Mouse (Mus musculus): ENCODE results near the gene Tmem265. TPM values are rescaled to one million over a fixed set of nuclear protein-coding genes. Genes with fewer than 3 reads are reported as not detected.
A peak's percentile ranks its signal among the peaks of the same experiment; 100 is the strongest.

The Tmem265 gene
- polyA plus RNA-seq, 1 experiment from 2014 or later: 6.2 TPM

DNA sequence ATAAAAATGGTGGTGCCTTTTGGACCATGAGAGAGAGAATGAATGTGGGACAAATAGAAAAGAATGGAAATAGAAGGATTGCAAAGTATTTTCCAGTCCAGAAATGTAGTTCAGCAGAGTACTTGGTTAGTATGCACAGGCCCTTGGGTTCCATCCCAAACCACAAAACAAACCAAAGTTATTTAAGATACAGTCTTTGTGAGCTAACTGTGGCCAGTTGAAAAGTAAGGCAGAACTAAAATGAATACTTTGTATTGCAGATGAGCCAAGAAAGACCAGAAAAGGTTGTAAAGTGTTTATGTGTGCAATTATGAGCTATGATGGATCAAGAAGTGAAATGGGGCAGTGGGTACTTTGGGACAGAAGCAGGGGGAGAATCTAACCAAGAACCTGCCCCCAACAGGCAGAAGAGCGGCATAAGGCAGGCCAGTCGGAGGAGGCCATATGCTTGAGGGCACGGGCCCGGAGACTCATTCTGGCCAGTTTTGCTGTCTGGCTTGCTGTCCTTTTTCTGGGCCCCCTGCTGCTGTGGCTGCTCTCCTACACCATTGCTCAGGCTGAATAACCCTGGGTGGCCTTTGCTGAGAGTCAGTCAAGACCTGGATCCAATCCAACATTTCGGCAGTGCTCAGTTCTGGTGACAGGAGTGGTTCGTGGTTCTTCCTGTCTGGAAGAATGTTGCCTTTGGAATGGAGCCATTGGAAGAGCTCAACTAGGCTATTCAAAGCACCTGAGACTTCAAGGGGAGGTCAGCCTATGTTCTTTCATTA lies 3.4 kb downstream of the Tmem265 start:
- Histone ChIP-seq H3K4me3 (no peak overlapping the region), H3K27me3 (ENCODE audit: poor library complexity, severe bottlenecking) (no peaks in the 10 kb centered on the region), H3K4me1 (no peaks in the 10 kb centered on the region), H3K27ac (no peak overlapping the region), H3K36me3 (replicated peaks) (peaks cover 88% of the 10 kb centered on the region), H3K9me3 (no peaks in the 10 kb centered on the region)
- DNase-seq (ENCODE audit: extremely low spot score, low spot score): no peak
- WGBS: 90% methylated on average over 6 of the region's 6 CpGs

DNA sequence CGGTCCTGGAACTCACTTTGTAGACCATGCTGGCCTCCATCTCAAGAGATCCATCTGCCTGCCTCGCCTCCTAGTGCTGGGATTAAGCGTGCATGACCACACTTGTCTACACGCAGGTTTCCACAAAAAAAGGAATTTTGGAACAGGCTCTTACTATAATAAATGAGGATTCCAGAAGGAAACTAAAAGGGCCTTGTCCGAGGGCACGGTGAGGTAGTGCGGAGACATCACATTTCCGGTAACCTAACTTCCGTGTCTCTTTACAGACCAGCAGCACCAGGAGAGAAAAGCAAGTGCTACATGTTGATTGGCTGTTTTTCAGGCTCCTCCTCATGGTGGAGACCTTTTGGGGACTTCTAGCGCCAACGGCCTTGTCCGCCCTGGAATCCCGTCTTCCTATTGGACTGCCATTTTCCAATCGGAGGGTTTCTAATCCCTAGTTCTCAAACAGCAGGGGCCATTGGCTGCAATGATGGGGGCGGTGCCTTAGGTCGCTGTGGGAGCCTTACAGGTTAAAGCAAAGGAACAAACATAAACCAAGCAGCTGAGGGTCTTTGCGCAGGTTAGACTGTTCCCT lies 11.8 kb downstream of the Tmem265 start, which contains the start of gene Phkg2:
Gene Phkg2, plus strand, starts transcription at position 446 of the 577 bp plus-strand sequence.
- Histone ChIP-seq H3K36me3 (replicated peaks) (peaks cover 37% of the 10 kb centered on the region), H3K4me1 (peaks cover 27% of the 10 kb centered on the region), H3K27me3 (ENCODE audit: poor library complexity, severe bottlenecking) (no peaks in the 10 kb centered on the region), H3K9me3 (no peaks in the 10 kb centered on the region), H3K27ac (peak within 1 kb of the TSS; percentile 92), H3K4me3 (peak within 1 kb of the TSS; percentile 93)
- peak; percentile 90 for DNase-seq (ENCODE audit: extremely low spot score, low spot score)
- WGBS: under 1% methylated on average over 17 of the region's 17 CpGs

DNA sequence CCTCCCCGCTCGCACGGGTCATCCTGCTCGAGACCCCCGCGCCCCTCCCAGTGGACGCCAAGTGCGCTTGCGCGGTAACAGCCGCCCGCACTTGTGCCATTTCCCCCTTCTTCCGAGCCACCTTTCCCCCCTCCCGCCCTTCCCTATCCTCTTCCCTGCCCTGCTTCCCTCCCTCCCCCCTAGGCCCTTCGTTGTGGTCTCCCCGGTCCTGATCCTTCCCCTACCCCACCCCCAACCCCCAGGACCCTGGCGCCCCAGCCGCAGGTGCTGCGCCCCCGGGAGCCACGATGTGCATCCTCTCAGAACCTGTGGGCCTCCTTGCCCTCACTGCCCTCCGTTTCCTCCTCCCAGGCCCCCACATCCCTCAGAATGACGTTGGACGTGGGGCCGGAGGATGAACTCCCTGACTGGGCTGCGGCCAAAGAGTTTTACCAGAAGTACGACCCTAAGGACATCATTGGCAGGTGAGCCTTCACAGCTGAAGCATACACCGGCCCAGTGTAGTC lies 12.4 kb downstream of the Tmem265 start:
- Histone ChIP-seq H3K4me3 (peak overlapping the region; percentile 93), H3K36me3 (replicated peaks) (peaks cover 39% of the 10 kb centered on the region), H3K27ac (peak overlapping the region; percentile 92), H3K4me1 (peaks cover 27% of the 10 kb centered on the region), H3K9me3 (no peaks in the 10 kb centered on the region), H3K27me3 (ENCODE audit: poor library complexity, severe bottlenecking) (no peaks in the 10 kb centered on the region)
- DNase-seq (ENCODE audit: extremely low spot score, low spot score): no peak
- 3% methylated on average over 25 of the region's 28 CpGs for WGBS

DNA sequence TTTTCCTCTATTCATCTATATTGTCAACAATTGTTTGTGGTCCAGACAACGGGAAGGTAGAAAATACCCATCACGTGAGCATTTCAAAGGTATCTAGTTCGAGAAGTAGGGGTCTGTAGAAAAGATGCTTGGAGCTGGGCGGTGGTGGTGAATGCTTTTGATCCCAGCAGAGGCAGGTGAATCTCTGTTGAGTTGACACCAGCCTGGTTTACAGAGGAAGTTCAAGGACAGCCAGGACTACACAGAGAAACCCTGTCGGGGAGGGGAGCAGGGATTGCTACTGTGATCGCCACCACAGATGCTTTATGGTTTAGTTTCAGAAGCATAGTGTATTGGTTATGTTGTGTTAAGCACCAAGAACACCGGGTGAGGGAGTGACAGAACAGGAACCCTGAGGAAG lies 12.9 kb downstream of the Tmem265 start:
- Histone ChIP-seq H3K4me1 (peaks cover 27% of the 10 kb centered on the region), H3K9me3 (no peaks in the 10 kb centered on the region), H3K27me3 (ENCODE audit: poor library complexity, severe bottlenecking) (no peaks in the 10 kb centered on the region), H3K36me3 (replicated peaks) (peaks cover 38% of the 10 kb centered on the region), H3K4me3 (peak overlapping the region; percentile 93), H3K27ac (peak overlapping the region; percentile 92)
- 30% methylated on average over 7 of the region's 7 CpGs for WGBS
- DNase-seq (ENCODE audit: extremely low spot score, low spot score): no peak

DNA sequence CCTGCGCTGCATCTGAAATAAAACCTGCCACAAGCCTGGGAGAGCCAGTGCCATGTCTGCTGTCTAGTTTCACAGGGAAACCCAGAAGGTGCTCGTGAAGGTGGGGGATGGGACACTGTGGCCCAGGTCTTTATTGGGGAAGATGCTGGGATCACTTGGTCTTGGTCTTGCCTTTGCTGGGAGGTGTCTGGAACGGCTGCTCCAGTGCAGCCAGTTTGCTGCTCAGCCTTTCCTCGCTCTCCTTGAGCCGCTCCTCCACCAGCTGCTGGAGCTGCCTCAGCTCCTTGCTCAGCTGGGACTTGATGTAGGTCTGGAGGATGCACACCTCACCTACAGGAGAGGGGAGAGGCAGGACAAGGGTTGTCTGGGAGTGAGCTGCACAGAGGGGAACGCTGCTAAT lies 22.1 kb downstream of the Tmem265 start:
- WGBS: 93% methylated on average over 6 of the region's 6 CpGs
- DNase-seq (ENCODE audit: extremely low spot score, low spot score): no peak
- no peaks in the 10 kb centered on the region for H3K9me3 ChIP-seq
- no peaks in the 10 kb centered on the region for H3K27me3 ChIP-seq (ENCODE audit: poor library complexity, severe bottlenecking)
- H3K27ac ChIP-seq: no peak overlapping the region
- H3K4me1 ChIP-seq: peaks cover 14% of the 10 kb centered on the region
- no peak overlapping the region; the same call in 1 of the 2 replicates for H3K4me3 ChIP-seq
- H3K36me3 ChIP-seq (replicated peaks): peaks cover 78% of the 10 kb centered on the region

DNA sequence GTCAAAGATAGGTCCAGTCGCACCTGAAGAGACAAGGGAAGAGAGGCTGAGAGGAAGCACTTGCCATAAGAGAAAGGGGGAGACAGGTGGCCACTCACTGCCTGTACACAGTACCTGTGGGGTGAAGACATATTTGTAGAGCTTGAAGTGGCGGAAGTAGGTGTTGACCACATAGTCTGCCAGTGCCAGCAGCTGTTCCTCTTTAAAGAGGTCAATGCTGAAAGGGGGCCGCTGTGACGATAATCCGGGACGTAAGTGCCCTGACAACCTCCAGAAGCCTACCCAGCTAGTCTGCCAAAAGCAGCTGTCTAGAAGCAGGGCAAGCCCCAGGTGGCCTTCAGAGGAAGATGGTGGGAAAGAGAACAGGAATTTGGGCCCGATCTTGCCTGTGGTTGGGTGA lies 23.8 kb downstream of the Tmem265 start:
- peaks cover 24% of the 10 kb centered on the region for H3K4me1 ChIP-seq
- H3K4me3 ChIP-seq: no peak overlapping the region
- DNase-seq (ENCODE audit: extremely low spot score, low spot score): no peak
- no peaks in the 10 kb centered on the region for H3K27me3 ChIP-seq (ENCODE audit: poor library complexity, severe bottlenecking)
- 87% methylated on average over 7 of the region's 7 CpGs for WGBS
- peaks cover 69% of the 10 kb centered on the region for H3K36me3 ChIP-seq (replicated peaks)
- H3K27ac ChIP-seq: no peak overlapping the region
- H3K9me3 ChIP-seq: no peaks in the 10 kb centered on the region

DNA sequence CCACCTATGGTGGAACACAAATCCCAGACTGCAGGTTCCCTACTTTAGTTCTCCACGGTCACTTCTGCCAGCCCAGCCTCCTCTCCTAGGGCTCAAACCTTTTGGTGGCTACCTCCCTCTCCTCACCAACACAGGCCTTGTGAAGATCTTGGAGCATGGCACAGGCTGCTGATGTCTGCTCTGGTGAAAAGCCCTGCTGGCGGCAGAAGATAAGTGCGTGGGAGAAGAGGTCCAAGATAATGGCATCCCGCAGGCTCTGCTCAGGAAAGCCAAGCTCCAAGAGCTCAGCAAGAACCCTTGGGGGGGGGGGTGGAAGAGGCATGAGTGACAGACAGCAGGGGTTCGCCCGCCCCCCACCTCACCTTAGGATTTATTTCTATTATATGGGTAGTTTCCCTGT lies 25.0 kb downstream of the Tmem265 start:
- DNase-seq (ENCODE audit: extremely low spot score, low spot score): no peak
- WGBS: 90% methylated on average over 6 of the region's 6 CpGs
- peaks cover 69% of the 10 kb centered on the region for H3K36me3 ChIP-seq (replicated peaks)

DNA sequence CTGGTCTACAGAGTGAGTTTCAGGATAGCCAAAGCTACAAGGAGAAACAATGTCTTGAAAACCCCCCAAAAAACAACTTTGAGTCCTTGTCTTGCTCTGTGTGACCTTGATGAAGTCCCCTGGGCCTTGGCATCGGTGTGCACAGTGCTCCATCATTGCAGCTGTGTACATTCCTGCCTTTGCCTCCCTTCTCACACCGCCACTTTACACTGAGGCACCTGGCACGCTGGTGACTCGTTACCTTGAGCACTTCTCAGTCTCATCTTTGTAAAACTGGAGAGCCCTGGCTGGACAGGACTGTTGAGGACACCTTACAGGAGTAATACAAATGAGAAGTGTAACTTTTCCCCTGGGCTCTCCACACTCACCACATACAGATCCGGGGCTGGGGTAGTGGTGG lies 26.0 kb downstream of the Tmem265 start:
- WGBS: 73% methylated on average over 5 of the region's 5 CpGs
- peak overlapping the region; percentile 74 for H3K4me3 ChIP-seq
- no peaks in the 10 kb centered on the region for H3K27me3 ChIP-seq (ENCODE audit: poor library complexity, severe bottlenecking)
- H3K9me3 ChIP-seq: no peaks in the 10 kb centered on the region
- H3K27ac ChIP-seq: peak overlapping the region; percentile 90; the same call in 1 of the 2 replicates
- H3K4me1 ChIP-seq: peaks cover 24% of the 10 kb centered on the region
- peaks cover 69% of the 10 kb centered on the region for H3K36me3 ChIP-seq (replicated peaks)
- no peak for DNase-seq (ENCODE audit: extremely low spot score, low spot score)

More for the DNA sequence above, 25.0 kb downstream of the Tmem265 start:
- H3K4me3 ChIP-seq: peak overlapping the region; percentile 6; the same call in 1 of the 2 replicates
- H3K4me1 ChIP-seq: peaks cover 24% of the 10 kb centered on the region
- H3K27me3 ChIP-seq (ENCODE audit: poor library complexity, severe bottlenecking): no peaks in the 10 kb centered on the region
- H3K9me3 ChIP-seq: no peaks in the 10 kb centered on the region
- H3K27ac ChIP-seq: no peak overlapping the region

DNA sequence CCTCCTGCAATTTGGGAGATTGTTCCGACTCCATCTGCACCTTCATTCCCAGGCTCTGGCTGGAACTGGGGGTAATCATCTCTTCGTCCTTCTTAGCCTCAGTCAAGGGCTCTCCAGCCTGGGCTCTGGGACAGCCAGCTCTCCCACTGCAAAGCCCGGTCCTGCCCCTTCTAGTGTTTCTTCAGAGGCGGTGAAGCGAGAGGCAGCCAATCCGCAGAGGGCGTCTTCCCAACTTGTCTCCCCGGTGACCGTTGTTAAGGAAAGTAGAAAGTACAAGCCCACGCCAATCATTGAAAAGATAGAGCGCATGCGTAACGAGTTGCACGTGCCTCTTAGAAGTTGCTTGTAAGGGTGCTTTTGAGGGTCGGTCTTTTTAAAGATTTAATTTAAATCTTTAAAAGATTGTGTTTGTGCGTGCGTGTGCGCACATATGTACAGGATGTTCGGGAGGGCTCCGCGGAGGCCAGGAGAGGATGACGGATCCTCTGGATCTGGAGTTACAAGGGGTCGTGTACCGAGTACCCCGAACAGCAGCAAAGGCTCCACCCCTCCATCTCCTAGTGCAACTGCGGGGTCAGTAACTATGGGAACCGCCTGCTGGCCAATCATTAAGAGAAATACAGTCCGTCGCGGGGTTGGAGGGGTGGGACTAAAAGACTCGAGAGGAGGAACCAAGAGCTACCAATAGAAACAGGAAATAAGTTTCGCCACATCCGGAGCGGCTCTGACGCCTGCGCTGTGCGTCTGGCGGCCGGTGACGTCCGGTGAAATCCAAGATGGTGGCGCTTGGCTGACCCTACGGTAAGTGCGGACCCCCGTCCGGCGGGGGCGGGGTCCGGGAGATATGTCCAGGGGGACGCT lies 27.1 kb downstream of the Tmem265 start, which contains the start of the genes Ccdc189 and Rnf40:
Gene Ccdc189, minus strand, starts transcription at position 585 of the 861 bp plus-strand sequence.
Gene Rnf40, plus strand, starts transcription at position 757 of the 861 bp plus-strand sequence.
- peaks cover 24% of the 10 kb centered on the region for H3K4me1 ChIP-seq
- no peaks in the 10 kb centered on the region for H3K9me3 ChIP-seq
- peaks cover 69% of the 10 kb centered on the region for H3K36me3 ChIP-seq (replicated peaks)
- peak within 1 kb of the TSS; percentile 90 for H3K27ac ChIP-seq
- H3K27me3 ChIP-seq (ENCODE audit: poor library complexity, severe bottlenecking): no peaks in the 10 kb centered on the region
- H3K4me3 ChIP-seq: peak within 1 kb of the TSS; percentile 74
- peak; percentile 97 for DNase-seq (ENCODE audit: extremely low spot score, low spot score)
- under 1% methylated on average over 50 of the region's 50 CpGs for WGBS

DNA sequence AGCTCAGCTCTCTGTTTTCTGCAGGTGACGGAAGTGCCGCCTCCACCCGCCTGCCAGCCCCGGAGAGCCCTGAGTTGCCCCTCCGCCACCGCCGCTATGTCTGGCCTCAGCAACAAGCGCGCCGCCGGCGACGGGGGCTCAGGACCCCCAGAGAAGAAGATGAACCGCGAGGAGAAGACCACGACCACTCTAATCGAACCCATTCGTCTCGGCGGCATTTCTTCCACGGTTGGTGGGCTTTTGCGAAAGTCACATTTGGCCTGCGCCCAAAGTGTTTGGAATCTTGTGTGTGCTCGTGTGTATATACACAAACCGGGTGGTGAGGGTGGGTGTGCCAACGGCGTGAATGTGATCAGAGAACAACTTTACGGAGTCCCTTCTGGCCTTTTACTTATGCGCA lies 27.7 kb downstream of the Tmem265 start:
- no peak for DNase-seq (ENCODE audit: extremely low spot score, low spot score)
- Histone ChIP-seq H3K4me3 (peak overlapping the region; percentile 74), H3K27me3 (ENCODE audit: poor library complexity, severe bottlenecking) (no peaks in the 10 kb centered on the region), H3K4me1 (peaks cover 24% of the 10 kb centered on the region), H3K27ac (peak overlapping the region; percentile 90), H3K9me3 (no peaks in the 10 kb centered on the region), H3K36me3 (replicated peaks) (peaks cover 69% of the 10 kb centered on the region)
- WGBS: 6% methylated on average over 29 of the region's 29 CpGs

DNA sequence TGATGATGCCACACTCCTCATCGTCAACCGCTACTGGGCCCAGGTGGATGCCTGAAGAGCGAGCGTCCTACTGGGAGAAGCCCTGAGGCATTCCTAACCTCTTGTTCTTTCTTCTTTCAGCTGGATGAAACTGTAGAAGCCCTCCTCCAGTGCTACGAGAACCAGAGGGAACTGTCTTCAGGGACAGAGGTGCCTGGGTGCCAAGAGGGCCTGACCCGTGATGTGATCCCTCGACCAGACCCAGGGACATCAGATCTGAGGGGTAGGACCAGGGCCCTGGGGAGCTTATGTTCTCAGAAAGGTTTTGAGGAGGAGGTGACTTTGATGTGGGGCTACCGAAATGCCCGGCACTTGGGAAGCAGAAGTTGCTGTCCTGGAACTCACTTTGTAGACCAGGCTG lies 28.4 kb downstream of the Tmem265 start:
- DNase-seq (ENCODE audit: extremely low spot score, low spot score): no peak
- Histone ChIP-seq H3K36me3 (replicated peaks) (peaks cover 69% of the 10 kb centered on the region), H3K4me1 (peaks cover 24% of the 10 kb centered on the region), H3K27ac (peak overlapping the region; percentile 90; the same call in 1 of the 2 replicates), H3K4me3 (peak overlapping the region; percentile 74), H3K27me3 (ENCODE audit: poor library complexity, severe bottlenecking) (no peaks in the 10 kb centered on the region), H3K9me3 (no peaks in the 10 kb centered on the region)
- 90% methylated on average over 9 of the region's 9 CpGs for WGBS

DNA sequence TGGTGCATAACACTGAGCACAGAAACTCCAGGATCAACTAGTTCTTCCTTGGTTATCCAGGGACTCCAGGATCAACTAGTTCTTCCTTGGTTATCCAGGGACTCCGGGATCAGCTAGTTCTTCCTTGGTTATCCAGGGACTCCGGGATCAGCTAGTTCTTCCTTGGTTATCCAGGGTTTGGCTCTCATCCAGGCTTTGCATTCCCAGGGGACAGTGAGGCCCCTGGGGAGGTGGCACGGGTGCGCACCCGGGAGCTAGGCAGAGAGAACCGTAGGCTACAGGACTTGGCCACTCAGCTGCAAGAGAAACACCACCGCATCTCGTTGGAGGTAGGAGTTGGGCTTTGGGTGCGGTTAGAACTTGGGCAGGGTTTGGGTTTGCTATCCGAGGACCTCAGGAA lies 29.9 kb downstream of the Tmem265 start:
- WGBS: 92% methylated on average over 10 of the region's 10 CpGs
- H3K9me3 ChIP-seq: no peaks in the 10 kb centered on the region
- no peak overlapping the region for H3K4me3 ChIP-seq
- peaks cover 24% of the 10 kb centered on the region for H3K4me1 ChIP-seq
- no peaks in the 10 kb centered on the region for H3K27me3 ChIP-seq (ENCODE audit: poor library complexity, severe bottlenecking)
- H3K27ac ChIP-seq: no peak overlapping the region
- H3K36me3 ChIP-seq (replicated peaks): peaks cover 72% of the 10 kb centered on the region
- DNase-seq (ENCODE audit: extremely low spot score, low spot score): no peak

Data from forebrain, embryonic 10.5 days (tissue).